Mouse (Mus musculus): ENCODE data around the gene Arhgap24.
"Not testable (repeated sequence)": the region's sequence is repeated elsewhere in the genome, so short reads cannot be mapped to it uniquely, and the experiment has no call there.

Arhgap24 gene

DNA sequence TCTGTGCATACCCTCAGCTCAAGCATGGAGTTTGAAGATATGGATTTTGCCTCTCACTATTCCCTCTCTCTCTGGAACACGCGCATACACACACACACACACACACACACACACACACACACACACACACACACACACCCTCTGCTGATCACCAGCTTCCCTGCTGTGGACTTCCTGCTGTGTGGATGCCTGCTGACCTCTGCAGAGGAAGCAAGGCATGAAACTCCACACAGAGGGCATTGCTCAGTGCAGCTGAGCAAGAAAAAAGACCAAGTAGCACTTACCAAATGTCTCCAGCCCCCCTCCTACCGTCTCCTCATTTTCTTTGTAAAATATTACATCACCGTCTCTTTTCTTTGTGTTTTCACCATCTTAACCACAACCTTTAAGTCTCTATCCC, 310.1 kb downstream of the Arhgap24 start:
- no peak for DNase-seq (ENCODE audit: low spot score in 2 of 2)

DNA sequence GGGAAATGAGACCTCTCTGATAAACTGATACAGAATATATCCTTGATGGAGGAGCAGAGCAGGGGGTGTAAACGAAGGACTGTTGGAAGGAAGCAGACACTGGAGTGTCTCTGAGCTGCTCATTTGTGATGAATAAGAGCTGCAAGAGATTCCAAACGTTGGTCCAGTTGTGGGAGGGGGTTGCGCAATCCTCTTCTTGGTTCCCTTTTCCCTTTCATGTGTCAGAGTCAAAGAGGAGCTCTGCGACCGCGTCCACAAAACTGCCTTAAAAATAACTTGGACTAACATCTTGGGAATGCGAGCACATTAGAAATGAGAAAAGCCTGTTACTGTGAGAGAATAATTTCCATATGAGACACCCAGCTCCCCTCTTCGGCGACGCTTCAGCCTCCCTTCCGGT, 312.3 kb downstream of the Arhgap24 start:
- DNase-seq (ENCODE audit: low spot score in 2 of 2), result peak in 1 of 2 experiments; percentile 18

DNA sequence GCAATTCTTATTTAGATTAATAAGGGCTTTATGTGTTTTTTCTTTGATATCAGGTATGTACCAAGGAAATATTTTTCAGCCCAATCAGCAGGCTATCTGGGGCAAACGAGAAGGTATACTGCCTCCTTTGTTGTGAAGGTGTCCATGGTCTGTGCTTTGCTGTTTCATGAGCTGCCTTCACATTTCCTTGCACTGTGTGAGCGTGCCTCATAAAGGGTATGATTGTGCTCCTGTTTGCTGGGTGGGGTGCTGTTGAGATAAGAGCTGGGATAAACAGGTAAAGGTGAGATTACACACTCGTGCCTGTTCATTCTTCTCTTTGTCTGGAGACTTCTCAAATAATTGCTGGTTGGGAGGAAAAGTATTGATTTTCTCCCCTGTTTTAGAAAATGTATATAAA, 320.3 kb downstream of the Arhgap24 start:
- no peak for DNase-seq (ENCODE audit: low spot score in 2 of 2)

DNA sequence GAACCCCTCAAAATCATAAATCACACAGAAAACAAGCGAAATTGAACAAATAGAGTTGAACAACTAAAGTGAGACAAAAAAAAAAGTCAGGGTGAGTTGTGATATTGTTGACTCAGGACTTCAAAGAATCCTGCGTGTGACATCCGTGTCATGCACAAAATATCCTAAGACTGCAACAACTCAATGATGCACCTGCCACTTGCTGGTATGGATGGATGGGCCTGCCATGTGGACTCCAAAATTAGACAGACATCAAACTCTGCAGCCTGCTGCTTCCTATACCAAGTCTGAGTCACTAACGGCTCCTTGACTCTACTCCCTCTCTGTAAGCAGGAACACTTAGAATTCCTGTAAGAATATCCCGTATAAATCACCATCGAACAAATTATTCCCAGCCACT, 321.6 kb downstream of the Arhgap24 start:
- DNase-seq (ENCODE audit: low spot score in 2 of 2), result no peak

DNA sequence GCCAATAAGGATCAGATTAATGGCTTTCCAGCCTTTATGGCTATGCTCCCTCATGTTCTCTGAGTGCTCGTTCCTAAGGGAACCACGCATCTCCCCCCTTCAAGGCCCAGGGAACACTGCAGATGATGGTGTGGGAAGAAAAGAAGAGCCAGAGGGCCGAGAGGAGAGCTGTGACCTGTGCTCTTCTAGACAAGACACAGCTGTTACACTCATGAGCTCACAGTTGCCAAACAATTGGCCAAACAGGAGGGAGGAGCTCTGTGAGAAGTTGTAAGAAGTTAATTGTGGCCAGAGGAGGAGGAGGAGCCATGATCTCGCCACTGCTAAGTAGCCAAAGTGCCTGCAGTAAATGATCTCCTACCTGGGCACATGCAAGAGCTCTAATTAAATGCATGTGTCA, 322.5 kb downstream of the Arhgap24 start:
- no peak for DNase-seq (ENCODE audit: low spot score in 2 of 2)

DNA sequence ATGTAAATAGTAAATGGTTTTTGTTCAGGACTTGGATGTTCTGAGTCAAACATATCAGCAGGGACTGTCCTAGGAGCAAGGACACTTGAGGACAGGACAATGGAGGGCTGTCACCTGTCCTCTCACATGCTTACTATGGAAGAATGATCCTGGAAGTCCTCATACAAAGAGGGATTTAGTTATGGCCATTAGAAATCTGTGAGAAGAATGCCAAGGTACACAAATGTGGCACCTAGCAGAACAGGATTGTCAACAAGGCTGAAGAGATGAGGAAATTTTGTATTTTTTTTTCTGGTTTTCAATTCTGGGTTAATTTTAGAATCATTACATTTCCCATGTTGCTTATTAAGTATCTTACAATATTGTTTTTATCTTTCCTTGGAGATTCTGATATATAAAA, 326.3 kb downstream of the Arhgap24 start:
- DNase-seq (ENCODE audit: low spot score in 2 of 2), result no peak

DNA sequence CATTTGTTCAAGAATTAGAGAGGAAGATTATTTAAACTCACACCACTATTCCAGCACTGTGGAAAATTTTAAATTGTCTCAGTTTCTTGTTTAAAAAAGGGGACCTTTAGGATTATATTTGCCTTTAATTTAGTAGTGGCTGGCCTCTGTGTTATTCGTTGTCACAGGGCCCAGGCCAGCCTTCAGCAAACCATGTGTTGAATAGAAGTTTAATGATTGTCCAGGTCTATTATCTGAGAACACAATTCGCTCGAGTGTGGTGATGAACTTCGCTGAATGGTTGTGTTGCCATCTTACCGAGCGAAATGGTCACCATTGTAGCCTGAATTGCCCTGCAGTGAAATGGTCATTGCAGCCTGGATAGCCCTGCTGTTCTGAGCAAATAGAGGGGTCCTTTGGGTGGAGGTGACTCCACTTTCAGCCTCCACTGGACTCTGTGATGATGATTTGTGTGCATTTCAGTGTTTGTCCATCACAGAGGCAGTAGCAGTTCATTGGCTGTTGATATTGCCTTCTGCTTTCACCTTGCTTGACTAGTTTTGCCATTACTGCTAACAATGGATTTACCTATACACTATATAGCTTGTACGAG, 329.3 kb downstream of the Arhgap24 start:
- no peak for DNase-seq (ENCODE audit: low spot score in 2 of 2)

DNA sequence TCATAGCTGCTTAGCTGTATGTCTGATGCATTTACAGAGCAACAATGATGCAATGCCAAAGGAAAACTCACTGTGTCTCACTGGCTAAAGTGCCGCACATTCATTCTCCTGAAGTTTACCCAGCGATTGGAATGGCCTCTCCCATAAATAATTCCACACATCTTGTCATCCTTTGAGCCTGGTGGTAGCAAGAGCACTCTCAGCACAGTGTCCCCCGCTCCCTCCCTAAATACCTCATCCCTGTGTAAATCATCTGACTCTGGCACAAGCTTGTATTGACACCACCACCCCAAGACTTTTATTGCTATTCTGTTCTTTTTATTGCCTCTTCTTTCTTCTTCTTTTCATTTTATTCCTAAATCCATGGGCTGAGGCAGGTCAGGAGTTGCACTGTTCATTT, 332.1 kb downstream of the Arhgap24 start:
- no peak for DNase-seq (ENCODE audit: low spot score in 2 of 2)

DNA sequence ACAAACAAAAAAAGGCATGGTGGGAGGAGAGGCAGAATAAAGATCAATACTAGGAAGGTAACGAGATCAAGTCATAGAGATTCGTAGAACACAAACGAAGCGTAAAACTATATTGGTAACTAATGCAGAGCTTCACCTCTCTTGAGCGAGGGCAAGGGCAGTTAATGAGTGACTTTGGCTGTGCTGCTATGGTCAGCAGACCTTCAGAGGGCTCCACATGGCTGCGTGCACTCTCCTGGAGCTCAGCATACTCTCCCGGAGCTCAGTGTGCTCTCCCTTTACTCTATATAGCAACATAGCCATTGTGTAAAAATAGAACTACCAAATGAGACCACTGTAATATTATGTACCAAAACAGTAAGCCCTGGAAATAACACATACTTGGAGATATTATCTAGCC, 336.4 kb downstream of the Arhgap24 start:
- DNase-seq (ENCODE audit: low spot score in 2 of 2), result no peak

DNA sequence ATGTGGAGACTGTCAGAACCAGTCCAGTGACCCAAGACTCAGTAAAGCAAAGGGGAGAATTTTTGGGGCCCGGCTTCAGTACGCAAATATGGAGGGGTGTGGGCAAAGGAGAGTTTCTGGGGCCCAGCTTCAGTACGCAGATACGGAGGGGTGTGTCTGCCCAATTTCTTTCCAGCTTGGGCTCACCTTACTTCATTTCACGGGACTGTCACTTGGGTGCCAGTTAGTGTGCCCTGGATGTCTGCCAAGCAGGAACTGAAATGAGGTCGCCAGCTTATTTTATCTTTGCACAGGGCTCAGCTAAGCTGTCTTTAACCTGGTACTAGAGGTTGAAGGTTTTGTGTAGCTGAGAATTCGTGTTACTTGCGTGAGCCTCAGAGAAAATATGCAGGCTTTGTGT, 344.3 kb downstream of the Arhgap24 start:
- peak; percentile 26 to 35 for DNase-seq (ENCODE audit: low spot score in 2 of 2)

DNA sequence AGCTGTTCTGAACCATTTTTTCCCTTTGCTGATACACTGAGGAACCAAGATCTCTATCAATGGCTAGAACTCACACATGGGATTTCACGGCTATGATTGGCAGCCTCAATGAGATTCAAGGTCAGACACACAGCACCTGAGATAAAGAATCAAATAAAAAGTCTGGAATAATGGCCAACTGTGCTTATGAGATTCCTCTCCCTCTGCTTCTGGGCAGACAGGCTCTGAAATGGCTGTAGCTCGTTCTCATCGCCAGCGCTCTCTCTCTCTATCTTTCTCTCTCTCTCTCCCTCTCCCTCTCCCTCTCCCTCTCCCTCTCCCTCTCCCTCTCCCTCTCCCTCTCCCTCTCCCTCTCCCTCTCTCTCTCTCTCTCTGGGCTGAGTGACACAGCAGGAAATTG, 357.9 kb downstream of the Arhgap24 start:
- DNase-seq (ENCODE audit: low spot score in 2 of 2), result no peak

DNA sequence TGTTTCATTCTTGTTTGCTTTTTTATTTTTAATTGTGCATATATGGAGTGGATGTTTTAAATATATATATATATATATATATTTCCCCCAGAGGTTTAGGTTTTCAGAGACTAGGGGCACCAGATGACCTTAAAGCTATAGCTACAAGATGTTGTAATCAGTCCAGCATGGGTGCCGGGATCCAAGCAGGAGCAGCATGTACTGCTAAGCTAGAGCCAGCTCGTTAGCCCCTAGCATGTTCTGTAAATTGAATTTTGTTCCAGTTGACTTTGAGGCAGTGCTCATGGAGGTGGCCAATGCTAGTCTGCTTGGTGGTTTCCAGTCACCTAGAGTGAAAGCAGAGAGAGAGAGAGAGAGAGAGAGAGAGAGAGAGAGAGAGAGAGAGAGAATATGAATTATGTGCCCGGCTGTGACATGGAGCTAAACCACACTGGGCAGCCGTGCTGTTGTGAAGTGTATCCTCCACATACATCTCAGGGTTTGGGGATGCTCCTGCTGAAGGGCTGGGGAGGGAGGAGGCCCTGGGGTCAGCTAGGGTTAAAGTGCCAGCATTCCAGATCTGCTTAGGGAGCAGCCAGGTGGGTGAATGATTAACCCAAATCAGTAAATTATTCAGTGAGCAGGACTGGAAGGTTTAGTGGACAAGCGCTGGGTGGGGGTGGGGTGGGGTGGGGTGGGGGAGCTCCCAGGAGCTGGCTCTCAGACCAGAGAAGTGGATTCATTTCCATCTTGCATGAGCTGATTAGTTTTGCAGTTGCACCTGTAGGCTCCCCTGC, 362.9 kb downstream of the Arhgap24 start:
- no peak for DNase-seq (ENCODE audit: low spot score in 2 of 2)

DNA sequence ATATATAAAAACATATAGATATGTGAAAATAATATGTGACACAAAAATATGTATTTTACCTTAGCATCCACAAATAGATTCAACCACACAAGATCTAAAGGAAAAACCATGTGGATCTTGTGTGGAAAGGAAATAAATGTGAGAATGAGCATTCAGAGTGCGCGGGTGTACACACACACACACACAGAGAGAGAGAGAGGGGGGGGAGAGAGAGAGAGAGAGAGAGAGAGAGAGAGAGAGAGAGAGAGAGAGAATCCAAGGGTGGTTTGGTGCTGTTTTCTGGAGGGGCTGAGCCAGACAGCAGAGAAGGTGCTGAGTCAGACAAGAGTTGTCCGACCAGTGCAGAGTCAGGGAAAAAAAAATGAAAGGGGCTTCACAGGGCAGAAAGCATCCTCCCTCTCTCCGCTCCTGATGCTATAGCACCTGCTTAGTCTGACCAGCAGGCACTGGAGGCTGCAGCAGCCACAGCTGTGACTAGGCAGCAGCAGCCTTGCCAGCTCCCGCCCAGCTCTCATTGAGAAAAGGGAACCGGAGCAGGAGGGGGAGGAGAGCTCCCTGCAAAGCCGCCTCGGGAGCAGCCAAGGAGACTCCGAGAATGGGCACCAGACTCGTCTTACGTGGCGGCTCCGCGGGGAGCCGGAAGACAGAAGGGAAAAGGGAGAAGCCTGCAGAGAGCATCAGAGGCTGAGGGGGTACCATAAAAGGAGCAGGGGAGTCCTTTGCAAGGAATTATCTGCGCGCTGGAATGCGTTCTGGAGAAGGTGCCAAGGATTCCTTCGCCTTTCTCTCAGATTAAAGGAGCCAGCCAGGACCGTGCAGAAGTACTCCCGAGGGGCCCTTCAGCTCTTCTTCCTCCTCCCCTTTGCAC, 363.8 kb downstream of the Arhgap24 start:
- DNase-seq (ENCODE audit: low spot score in 2 of 2), result peak; percentile 51 to 77

DNA sequence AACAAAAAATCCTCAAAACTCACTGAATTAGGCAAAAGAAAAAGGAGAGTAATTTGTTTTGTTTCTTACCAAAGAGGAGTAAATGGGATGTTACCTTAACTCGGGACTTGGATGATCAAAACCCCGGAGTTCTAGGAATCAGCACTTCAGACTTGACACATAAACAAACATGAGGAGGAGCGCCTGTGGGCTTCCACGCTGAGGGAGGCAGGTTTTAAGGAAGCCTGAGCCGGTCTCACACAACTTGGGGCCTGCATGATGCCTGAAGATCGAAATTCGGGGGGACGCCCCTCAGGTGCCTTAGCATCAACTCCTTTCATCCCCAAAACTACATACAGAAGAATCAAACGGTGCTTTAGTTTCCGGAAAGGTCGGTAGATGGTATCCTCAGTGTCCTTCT, 364.6 kb downstream of the Arhgap24 start:
- no peak for DNase-seq (ENCODE audit: low spot score in 2 of 2)

DNA sequence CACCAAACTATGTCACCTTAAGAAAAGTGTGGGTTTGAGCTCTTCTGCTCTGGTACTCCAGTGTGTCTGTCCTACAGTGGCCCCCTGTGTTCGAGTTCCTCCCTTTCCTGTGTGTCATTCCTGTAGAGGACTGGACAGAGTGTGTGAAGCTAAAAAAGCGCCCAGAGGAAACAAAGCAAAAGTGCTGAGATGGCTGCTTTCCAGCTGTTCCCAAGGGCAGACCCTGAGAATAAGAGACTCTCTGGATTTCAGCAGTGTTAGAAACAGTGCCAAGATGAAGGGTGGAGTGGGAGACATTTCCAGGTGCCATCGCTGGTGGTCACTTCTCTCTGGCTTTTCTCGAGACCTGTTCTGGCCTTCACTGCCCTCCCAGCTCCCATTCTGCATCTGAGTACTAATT, 366.7 kb downstream of the Arhgap24 start:
- no peak for DNase-seq (ENCODE audit: low spot score in 2 of 2)

DNA sequence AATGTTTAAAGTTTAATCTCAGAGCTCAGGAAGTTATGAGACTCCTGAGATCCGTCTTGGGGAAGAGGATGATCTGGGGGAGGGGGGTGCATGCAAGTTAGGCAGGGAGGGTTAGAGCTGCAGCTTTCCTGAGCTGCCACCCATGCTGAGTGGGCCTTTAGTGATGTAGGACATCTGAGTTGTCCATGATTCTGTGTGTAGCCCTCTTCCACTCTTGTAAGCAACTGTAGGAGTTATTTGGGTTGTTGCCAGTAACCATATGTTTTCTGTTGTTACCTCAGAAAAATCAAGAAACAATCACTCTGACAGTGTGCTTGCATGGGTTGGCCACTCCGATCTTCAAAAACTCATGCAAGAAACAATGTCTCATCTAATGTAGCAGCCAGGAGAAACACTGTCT, 370.6 kb downstream of the Arhgap24 start:
- DNase-seq (ENCODE audit: low spot score in 2 of 2), result no peak

DNA sequence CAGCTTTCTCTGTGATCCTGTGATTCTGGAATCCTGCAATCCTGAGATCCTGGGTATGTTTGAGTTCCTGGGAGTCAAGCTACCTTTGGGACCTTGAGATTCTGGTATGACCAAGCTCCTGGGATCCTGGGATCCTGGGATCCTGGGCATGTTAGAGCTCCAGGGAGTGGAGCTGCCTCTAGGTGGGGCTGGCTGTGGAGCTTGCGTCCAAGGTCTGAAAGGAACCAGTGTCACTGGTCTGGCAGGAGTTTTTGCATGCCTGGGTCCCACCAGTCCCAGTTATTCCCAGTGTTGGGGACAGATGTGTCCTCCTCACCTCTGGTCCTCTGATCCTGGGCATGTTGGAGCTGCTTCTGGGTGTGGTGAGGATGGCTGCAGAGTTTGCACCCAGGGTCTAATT, 372.6 kb downstream of the Arhgap24 start:
- DNase-seq (ENCODE audit: low spot score in 2 of 2), result no peak

DNA sequence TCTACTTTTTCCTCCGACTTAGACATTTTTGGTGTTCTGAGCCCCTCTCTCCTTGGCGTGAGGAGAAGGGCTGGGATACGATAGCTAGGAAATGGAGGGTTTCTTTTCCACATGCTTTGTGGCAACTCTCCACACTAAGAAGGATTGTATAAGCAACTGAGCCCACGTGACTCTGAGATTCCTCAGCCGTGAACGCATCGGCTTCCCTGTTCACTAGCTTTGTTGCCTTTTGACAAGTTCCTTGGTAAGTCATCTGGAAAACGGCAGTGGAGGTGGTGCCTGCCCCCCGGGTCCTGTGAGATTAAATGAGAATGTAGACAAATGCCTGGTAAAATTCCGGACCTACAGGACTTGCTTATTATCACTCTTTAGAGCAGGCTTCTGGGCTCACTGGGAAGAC, 374.6 kb downstream of the Arhgap24 start:
- no peak for DNase-seq (ENCODE audit: low spot score in 2 of 2)

DNA sequence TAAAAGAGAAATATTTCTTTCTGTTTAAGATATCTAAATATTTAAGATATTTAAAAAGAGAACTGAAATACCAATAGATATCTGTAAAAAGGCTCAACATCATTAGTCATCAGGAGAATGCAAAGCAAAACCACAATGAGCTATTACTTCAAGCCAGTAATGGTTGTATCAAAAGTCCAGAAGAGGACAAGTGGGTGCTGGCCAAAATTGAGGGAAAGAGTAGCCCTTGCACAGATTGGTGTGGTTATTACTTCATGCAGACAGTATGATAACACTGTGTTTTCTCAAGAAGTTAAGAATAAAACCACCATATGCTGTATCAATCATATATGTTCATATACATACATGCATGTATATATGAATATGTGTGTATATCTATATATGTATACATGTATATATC, 376.9 kb downstream of the Arhgap24 start:
- no peak for DNase-seq (ENCODE audit: low spot score in 2 of 2)

DNA sequence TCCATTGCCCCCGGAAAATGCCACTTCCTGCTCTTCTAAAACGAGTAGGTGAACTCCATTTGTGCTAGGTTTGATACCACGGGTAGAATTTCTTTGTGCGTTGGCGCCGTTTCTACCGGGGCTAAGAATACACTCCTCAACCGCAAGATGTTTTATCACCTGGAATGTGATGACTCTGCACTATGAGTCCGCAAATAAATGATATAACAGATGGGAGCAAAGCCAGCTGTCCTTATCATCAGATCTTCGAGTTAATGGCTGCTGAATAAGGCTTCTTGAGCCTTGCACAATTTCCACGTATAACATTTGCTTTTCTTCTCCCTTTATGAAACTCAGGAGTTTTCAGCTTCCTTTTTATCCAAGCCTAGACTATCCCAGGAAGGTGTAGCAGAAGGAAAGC, 378.6 kb downstream of the Arhgap24 start:
- peak in 1 of 2 experiments; percentile 18 for DNase-seq (ENCODE audit: low spot score in 2 of 2)

DNA sequence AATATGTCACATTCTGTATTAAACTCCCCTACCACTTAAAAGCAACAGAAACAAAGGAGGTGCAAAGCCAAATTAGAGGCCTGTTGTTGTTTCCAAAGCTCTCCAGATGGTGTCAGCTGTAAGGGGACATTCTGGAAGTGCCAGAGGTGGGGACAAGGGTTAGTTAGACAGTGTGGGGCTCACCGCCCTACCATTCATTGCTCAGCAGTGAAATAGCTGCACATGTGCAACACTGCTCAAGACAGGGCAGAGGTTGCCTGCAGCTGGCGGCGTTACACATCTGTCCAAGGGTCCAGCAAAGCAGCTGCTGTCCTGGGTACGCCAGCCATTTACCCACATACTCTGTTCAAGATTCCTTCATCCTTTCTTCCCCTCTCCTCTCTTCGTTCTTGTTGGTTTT, 387.0 kb downstream of the Arhgap24 start:
- DNase-seq (ENCODE audit: low spot score in 2 of 2), result no peak

DNA sequence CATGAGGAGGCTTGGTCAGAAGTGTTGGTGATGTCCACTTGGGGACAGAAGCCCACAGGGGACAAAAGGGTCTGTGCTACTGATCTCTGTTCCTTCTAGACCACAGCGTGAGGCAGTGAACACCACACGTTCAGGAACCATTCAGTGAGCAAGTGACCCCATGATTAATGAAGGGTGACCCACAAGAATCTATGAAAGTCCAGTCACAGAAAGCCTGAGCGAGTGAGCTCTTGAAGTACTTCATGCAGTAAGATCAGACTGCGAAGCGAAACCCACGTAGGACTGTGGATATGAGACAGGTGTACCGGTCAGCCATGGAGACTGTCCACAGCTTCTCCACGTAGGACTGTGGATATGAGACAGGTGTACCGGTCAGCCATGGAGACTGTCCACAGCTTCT, 391.8 kb downstream of the Arhgap24 start:
- not testable (repeated sequence) for DNase-seq (ENCODE audit: low spot score in 2 of 2)

Data from urinary bladder, adult 18-20 months (tissue).